8 mouse cellular contexts compared by ENCODE assay signal in genomic region chr14:21984757-21985425, GRCm38 (mm10). TPM values are rescaled to one million over a fixed set of nuclear protein-coding genes. Genes with fewer than 3 reads are reported as not detected.
DNase-seq lines count a peak whose midpoint lies in the region; ATAC-seq and TF ChIP-seq lines count a peak whose summit lies in the region.

No protein-coding gene starts in this region.

- H3K36me3 ChIP-seq in intestine, embryonic 16.5 days (ENCODE audit: control insufficient read depth, insufficient read depth, low read length), result no peaks in the 10 kb centered on the region; the same call in 1 of the 2 replicates
- H3K36me3 ChIP-seq in liver, embryonic 16.5 days (ENCODE audit: control insufficient read depth, insufficient read depth), result no peaks in the 10 kb centered on the region

- peak; percentile 52 for DNase-seq in ES-CJ7 (ENCODE audit: low read depth, low spot score)
- peak; percentile 68 for DNase-seq in adrenal gland, postnatal 14 days
- DNase-seq in gastrocnemius, adult 2 months, result peak; percentile 63
- DNase-seq in ovary, postnatal 10 days (ENCODE audit: low spot score), result peak; percentile 53
- DNase-seq in Muller cell, postnatal 12 days (ENCODE audit: inconsistent ontology term), result no peak

- peak overlapping the region; percentile 99 for H3K27ac ChIP-seq in gastrocnemius, adult 2 months
- peak overlapping the region; percentile 99 for H3K27ac ChIP-seq in intestine, embryonic 16.5 days (ENCODE audit: low read length)
- no peak overlapping the region for H3K27ac ChIP-seq in liver, embryonic 16.5 days (ENCODE audit: low read length)

- intact Hi-C loops in gastrocnemius, adult 2 months (cut with DNase I), result loop anchor here (5.0 to 10.0 kb wide), 4 partner anchors 457 to 1420 kb away; no protein-coding TSS in a partner anchor

- H3K4me3 ChIP-seq in gastrocnemius, adult 2 months, result peak overlapping the region; percentile 76
- peak overlapping the region; percentile 89 for H3K4me3 ChIP-seq in intestine, embryonic 16.5 days (ENCODE audit: low read length)
- peak overlapping the region; percentile 56 for H3K4me3 ChIP-seq in liver, embryonic 16.5 days (ENCODE audit: low read depth, low read length)

- no peaks in the 10 kb centered on the region for H3K9me3 ChIP-seq in intestine, embryonic 16.5 days (ENCODE audit: control insufficient read depth, low read length)
- no peaks in the 10 kb centered on the region for H3K9me3 ChIP-seq in liver, embryonic 16.5 days (replicated peaks; ENCODE audit: control insufficient read depth, low read length)

- WGBS in intestine, embryonic 16.5 days, result 3% methylated on average over 49 of the region's 49 CpGs
- WGBS in liver, embryonic 16.5 days (ENCODE audit: insufficient replicate concordance), result 1% methylated on average over 49 of the region's 49 CpGs

- peak overlapping the region; percentile 97 for H3K9ac ChIP-seq in intestine, embryonic 16.5 days (ENCODE audit: low read depth, low read length)
- H3K9ac ChIP-seq in liver, embryonic 16.5 days (ENCODE audit: low read depth, low read length), result peak overlapping the region; percentile 20; the same call in 1 of the 2 replicates

- TF ChIP-seq CTCF in gastrocnemius, adult 2 months (IDR thresholded peaks at IDR 0.05), result no peak

- H3K27me3 ChIP-seq in intestine, embryonic 16.5 days (replicated peaks; ENCODE audit: control insufficient read depth, insufficient read depth, low read length), result no peaks in the 10 kb centered on the region
- peaks cover 89% of the 10 kb centered on the region for H3K27me3 ChIP-seq in liver, embryonic 16.5 days (ENCODE audit: control insufficient read depth, insufficient read depth, low read depth, low read length)

- no peak for ATAC-seq in intestine, embryonic 16.5 days
- ATAC-seq in liver, embryonic 16.5 days (ENCODE audit: low read depth), result no peak
- no peak for ATAC-seq in inflammation-experienced regulatory T-cells, adult 6 months

- H3K4me1 ChIP-seq in intestine, embryonic 16.5 days (ENCODE audit: control insufficient read depth, insufficient read depth, low read length), result peaks cover 15% of the 10 kb centered on the region
- H3K4me1 ChIP-seq in liver, embryonic 16.5 days (ENCODE audit: control insufficient read depth, low read depth, low read length), result peaks cover 3% of the 10 kb centered on the region

- peak overlapping the region; percentile 94 for H3K4me2 ChIP-seq in intestine, embryonic 16.5 days (ENCODE audit: low read depth, low read length)
- peak overlapping the region; percentile 54; the same call in 1 of the 2 replicates for H3K4me2 ChIP-seq in liver, embryonic 16.5 days (ENCODE audit: low read depth, low read length)

RNA-seq across cellular contexts. Expression of gene Zfp503, which starts 4.5 kb away (rescaled TPM):
- total RNA-seq in adrenal gland, postnatal 14 days (2021), result 22.3 and 24.3 TPM in 2 replicates
- 10 to 100 TPM in 1 of 2 experiments, 1 to 10 TPM in 1; 8.1 to 10.7 TPM for total RNA-seq in gastrocnemius, adult 2 months (2021)
- 5.1 and 7.2 TPM in 2 replicates for polyA plus RNA-seq in intestine, embryonic 16.5 days (2015; fragmentation: Nextera tagmentation; extraction: Ambion mirVana)
- polyA plus RNA-seq in liver, embryonic 16.5 days (2015; fragmentation: Nextera tagmentation; extraction: Ambion mirVana), result 0.49 and 0.61 TPM in 2 replicates
- polyA plus RNA-seq in inflammation-experienced regulatory T-cells, adult 6 months (2017; shearing (Covaris generic)), result not detected

RNA-seq across cellular contexts. Expression of gene Lrmda, which starts 34.6 kb away (rescaled TPM):
- total RNA-seq in adrenal gland, postnatal 14 days (2021), result 3.8 and 4.2 TPM in 2 replicates
- 1 to 10 TPM; 2.6 to 2.9 TPM for total RNA-seq in gastrocnemius, adult 2 months (2021)
- 0.53 and 0.81 TPM in 2 replicates for polyA plus RNA-seq in intestine, embryonic 16.5 days (2015; fragmentation: Nextera tagmentation; extraction: Ambion mirVana)
- 0.46 TPM in 2 replicates for polyA plus RNA-seq in liver, embryonic 16.5 days (2015; fragmentation: Nextera tagmentation; extraction: Ambion mirVana)
- not detected for polyA plus RNA-seq in inflammation-experienced regulatory T-cells, adult 6 months (2017; shearing (Covaris generic))
